Mouse (Mus musculus): Measurements from ENCODE around the gene Gabbr2.

GRCm38 (mm10) chr4:46795707-46796106 is 196.0 kb downstream of the Gabbr2 start:
- TF ChIP-seq CTCF (IDR thresholded peaks at IDR 0.05; ENCODE audit: insufficient read depth, low read length) = no peak
- no peak for TF ChIP-seq POLR2A (IDR thresholded peaks at IDR 0.05; ENCODE audit: borderline replicate concordance, extremely low read depth, low read depth, low read length)
